Mouse (Mus musculus) T-helper 2 cell (primary cell): ENCODE results near the gene Scarb2.

Experiments
- in situ Hi-C: fragments of 300-600 bp; cut with MboI, MseI; formaldehyde crosslinking; loops from one replicate; pipeline ENCODE4 v1.15.1; 2025; ENCODE audit warnings: high pct_unique_total_duplicates

Gene Scarb2

DNA sequence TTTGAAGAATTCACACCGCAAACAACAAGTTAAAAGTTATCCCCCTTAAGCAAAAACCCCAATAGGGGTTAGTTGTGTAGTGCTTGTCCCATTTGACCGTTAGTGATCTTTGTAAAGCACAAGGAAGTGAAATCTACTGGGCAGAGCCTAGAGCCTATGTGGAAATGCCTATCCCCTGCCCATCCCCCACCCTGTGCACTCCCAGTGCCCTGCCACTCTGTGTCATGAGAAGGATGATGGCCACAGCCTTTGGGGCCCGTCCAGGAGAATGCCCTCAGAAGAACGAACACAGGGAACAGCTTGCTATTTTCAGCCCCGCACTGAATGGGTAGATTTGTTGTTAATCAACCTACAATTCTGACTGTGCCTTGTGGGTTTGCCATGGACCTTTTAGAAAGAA lies 65.1 kb downstream of the Scarb2 start:
- in situ Hi-C loops: no loop called here

DNA sequence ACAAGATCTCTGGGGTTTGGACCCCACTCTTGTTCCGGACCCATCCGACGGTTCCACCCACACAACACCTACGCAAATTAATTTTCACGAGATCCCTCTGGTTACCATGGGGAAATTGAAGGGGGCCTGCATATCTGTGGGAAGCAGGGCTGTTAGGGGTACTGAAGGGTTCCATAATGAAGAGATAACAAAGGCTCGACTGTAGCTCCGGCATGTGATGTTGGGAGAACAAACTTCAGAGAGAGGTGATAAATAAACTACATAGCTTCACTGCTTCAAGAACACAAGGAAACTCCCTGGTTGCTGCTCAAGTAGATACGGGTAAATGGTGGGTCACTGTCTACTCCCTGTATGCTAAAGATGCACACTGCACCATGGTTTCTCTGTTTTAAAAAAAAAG lies 68.1 kb downstream of the Scarb2 start:
- in situ Hi-C loops: loop anchor here (10.0 kb wide), 1 partner anchor 374 kb away; no protein-coding TSS in a partner anchor

DNA sequence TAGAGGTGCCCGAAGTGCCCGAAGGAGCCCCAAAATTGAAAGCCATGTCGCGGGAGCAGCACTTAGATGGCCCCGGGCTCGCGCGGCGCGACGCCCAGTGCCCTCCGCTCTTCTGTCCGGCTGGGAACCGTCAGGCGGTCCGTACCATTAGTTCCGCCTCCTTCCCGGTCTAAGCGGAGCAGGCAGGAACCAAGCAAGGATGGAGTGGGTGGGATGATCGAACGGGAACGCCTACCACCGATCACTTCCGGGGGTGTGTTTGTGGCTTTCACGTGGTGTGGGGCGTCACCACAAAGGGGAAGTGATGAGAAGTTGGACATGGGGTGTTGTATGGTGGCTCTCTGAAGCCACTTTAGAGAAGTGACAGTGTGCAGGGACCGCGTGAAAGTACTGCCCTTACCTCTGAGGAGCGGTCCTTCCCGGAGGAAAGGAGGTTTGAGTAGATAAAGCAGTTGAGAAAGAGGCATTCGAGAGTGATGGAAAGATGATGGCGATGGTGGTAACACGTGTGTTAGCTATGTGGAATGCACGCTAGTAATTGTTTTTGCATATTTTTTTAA lies 71.5 kb downstream of the Scarb2 start, which contains the start of gene Nup54:
Gene Nup54 (minus strand): TSS at position 195 of the 560 bp plus-strand sequence.
- in situ Hi-C loops: loop anchor here (10.0 kb wide), 1 partner anchor 370 kb away; no protein-coding TSS in a partner anchor

DNA sequence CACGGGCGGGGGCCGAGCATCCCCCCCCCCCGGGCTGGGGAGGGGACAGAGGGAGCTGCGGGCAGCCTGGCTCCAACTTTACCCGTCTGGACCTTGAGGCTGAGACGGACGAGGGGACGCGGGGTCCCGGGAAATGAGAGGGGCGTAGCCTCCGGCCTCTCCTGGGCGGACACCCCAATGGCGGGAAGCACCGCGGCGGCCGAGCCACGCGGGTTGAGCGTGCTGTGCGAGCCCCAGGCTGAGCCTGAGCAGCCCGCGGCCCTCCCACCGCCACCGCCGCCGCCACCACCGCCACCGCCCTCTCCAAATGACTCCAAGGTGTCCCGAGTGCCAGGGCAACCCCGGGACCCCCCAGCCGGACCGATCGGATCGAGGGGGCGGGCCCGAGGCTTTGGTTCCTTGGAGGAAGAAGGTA lies 72.1 kb downstream of the Scarb2 start:
- in situ Hi-C loops: loop anchor here (5.0 to 10.0 kb wide), 2 partner anchors 73 to 370 kb away; partner anchors contain the start of gene Scarb2

DNA sequence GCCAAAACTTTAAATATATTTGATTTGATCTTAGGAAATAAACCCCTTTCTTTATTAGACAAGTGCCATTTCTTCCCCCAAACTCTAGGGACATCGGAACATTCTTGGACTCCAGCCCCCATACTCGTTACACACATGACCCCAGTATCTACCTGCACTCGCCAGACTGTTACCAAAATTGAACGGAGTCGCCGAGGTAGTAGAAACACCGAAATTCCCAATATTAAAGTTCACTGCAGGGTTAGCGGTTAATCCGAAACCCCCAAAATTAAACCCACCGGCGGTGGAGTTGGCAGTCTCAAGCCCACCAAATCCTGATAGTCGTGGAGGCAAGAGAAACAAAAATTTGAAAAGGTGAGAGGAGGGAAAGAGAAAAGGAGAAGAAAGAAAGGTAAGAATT lies 72.6 kb downstream of the Scarb2 start:
- in situ Hi-C loops: loop anchor here (5.0 to 10.0 kb wide), 2 partner anchors 73 to 369 kb away; partner anchors contain the start of gene Scarb2

DNA sequence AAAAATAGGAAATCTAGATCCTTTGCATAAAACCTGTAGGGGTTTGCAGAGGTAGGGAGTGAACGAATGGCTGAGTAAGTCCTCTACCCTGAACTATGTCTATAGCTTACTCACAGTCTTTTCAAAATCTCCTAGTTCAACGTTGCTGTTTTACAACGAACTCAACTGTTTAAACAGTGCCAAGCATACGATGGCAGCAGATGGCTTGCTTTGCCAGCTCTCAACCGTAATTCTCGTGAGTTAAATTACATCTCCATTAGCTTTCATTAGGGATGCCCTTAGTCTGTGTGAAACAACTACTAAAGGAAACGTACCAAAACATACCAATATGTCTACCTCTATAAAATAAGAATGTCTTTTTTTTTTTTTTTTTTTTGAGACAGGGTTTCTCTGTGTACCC lies 75.0 kb downstream of the Scarb2 start:
- in situ Hi-C loops: loop anchor here (5.0 to 10.0 kb wide), 2 partner anchors 76 to 367 kb away; partner anchors contain the start of gene Scarb2

DNA sequence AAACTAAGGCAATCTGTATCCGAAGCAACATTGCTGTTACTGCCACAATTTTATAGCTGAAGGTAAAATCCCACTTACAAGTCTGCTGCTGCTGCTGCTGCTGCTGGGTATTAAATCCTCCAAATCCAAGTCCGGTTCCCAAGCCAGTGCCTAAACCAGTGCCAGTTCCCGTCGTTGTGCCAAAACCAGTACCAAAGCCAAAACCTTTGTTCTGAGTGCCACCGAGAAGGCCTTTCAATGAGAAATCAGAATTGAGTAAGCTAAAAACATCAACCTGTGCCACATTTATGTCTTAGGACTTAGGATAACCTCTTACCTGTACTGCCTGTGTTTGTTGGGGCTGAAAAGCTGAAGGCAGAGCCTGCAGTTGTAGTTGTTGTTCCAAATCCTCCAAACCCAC lies 75.9 kb downstream of the Scarb2 start:
- in situ Hi-C loops: loop anchor here (5.0 to 10.0 kb wide), 2 partner anchors 77 to 366 kb away; partner anchors contain the start of gene Scarb2

DNA sequence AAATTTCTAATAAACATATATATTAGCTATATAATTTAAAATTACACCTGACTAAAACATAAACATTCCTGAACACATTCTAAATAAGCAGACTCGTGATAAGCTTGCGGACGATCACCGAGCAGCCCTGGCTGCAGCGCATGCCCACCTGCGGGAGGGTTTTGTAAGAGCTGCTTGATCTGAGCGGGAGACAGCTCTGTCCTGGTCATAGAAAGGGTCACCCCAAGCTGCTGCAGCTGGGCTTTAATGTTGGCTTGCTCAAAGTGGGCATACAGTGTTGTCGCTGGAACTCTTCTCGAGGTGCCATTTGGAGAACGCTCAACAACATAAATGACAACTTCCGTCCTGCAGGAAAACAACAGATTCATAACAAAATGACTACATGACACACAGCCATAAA lies 82.5 kb downstream of the Scarb2 start:
- in situ Hi-C loops: no loop called here

DNA sequence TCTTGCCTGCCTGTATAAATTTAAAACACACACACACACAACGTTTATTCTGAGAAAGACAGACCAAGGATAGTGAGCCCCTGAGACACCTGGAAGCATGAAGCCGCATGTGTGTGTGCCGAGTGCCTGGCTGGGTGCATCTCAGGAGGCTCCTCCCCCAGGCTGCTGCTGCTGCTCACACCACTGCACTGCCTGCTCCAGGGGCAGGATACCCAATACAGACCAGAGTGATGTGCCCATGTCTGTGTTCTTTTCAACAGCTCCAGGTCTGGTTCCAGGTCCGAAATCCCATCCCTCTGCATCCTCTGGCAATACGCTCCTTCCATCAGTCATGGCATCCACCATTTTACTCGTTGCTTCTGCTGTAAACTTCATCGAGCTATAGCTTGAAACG lies 92.7 kb downstream of the Scarb2 start:
- in situ Hi-C loops: no loop called here

DNA sequence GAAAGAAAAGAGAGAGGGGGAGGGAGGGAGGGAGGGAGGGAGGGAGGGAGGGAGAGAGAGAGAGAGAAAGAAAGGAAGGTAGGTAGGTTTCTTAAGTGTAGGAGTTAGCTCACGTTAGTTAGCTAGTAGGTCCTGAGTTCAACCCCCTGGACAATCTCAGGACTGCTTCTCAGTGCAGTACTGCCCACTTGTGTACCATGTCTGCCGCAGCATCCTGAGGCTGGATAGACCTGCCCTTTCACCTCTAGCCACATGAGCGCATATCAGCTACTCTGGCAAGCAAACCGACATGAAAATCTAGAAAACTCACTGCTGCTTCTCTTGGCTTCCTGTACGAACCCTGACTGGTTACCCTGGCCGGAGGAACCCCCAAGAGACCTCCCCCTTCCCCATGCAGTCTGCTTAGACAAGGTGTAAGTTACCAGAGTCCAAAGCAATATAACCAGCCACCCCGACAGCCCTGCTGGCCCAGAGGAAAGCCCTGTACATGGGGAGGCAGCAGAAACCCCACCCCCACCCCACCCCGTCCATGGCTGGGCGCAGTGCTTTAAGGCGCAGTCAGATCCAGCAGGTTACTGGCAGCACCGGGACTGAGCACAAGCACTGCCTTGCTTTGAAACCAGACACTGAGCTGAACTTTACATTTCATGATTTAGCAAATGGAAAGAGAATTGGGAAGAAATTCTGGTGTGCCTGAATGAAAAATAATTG lies 93.2 kb downstream of the Scarb2 start:
- in situ Hi-C loops: no loop called here

DNA sequence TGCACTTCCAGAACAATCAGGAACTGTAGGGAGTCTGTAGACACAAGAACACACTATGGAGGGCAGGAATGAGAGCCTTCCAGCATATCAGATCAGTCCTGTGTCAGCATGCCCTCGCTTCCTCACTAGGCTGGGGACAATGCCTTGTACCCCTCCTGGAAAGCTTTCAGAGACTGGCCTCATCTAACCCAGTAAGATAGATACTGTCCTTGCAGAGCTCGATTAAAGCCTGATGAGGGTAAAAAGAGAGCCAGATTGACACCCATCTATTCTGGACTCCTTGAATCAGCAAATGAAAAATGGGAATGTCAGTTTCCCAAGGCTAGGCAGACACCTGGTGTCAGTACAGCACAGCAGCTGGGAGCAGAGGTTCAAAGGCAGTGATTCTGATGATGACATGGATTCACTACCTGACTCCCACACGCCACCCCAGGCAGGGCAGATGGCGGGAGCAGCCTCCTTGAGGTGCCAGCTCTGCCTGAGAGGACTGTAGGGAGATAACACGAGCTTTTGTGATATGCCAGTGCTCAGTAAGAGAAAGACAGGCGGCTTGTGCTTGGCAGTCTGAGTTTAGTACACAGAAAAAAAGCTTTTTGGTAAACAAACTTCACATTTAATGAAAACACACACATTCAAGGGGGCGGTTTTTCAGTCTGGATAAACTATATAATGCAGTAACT lies 95.0 kb downstream of the Scarb2 start:
- in situ Hi-C loops: no loop called here

DNA sequence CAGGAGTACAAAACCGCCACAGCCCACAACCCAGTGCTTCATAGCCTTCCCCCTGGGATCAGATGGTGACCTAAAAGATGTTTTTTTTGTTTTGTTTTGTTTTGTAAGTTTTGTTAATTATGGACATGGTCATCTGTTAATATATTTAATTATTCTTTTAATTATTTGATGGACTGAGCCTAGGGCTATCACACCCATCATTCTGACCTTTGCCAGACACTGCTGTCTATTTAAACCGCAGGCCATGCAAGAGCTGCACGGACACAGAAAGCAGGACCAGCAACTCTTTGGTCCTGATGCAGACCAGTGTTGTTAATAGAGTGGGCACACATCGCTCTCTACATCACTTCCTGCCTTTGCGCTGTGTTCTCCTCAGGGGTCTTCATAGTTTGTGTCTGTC lies 96.1 kb downstream of the Scarb2 start:
- in situ Hi-C loops: no loop called here

DNA sequence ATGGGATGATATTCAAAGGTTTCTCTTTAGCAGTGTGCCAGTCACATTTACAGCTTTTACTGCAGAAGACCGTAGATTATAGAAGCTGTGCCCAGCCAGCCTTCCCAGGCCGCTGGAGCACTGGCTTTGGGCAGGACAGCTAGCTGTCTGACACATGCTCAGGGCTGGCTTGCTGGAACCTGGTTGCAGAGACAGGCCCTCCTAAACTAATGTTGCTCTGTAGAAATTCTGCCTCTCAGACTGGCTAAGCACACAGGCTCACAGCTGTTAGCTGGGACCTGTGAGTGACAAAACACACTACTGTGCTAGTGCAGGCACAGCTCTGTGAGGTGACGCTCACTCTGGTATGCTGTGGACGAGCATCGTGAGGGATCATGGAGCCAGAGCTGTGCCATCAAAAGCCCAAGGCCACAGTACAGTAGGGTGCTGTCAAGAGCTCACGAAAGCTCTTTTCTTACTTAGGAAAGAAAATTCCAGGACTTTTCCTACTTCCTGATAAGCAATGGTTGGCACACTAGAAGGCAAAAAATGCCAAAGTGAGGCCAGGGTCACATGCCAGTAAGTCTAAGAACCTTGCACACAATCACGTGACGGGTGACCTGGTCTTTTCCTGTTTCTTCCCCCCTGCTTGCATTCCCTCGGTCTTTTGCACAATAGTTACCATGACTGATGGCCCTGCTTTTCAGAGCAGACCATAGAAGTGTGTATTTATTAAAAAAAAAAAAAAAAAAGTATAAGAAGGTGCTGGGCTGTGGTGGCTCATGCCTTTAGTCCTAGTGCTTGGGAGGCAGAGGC lies 97.1 kb downstream of the Scarb2 start:
- in situ Hi-C loops: loop anchor here (10.0 kb wide), 1 partner anchor 795 kb away; no protein-coding TSS in a partner anchor

DNA sequence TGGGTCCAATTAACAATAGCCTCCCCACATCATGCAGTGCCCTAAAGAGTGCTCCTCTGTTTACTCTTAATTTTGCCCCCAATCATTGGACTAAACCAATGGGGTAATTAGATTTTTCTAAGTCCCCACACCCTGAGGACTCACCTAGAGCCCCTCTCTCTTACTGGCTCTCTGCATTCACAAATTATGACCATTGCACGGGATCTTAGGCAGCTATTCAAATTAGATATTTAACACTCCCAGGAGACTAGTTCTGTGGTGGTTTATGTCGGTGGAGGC lies 102.3 kb downstream of the Scarb2 start:
- in situ Hi-C loops: loop anchor here (10.0 kb wide), 1 partner anchor 790 kb away; no protein-coding TSS in a partner anchor

DNA sequence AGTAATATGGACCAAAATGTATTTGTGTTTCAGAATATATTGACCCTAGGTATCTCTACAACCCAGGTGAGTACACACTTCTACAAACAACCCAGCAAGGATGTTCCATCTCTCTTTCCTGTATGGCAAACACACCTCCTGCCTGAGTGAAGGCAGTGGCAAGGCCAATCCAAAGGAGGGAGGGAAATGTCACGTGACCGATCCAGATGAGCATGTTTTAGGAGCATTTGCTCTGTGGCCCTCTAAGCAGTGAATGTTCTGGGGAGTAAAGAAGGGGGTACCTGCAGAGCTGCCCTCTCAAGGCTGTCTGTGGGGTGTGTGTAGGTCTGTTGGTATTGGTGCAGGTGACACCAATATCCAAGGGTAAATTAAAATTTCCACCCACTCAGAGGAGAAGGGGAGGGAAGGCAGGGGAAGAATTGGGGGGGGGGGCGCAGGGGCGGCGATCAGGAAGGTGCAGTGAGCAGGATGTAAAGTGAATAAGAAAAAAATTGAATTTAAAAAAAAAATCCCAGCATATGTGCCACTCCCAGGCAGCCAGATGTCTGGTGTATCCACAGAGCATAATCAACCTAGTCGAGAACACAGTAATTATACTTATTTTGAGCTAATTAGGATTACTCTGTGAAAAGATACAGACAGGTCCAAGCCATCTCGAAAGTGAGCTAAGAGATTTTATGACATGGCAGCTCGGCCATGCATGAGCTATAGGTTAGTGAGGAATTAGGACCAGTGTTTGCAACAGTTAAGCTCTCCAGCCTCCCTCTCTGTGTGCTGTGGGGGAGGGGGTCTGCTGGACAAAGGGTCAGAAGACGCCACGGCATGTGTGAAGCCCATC lies 102.9 kb downstream of the Scarb2 start:
- in situ Hi-C loops: loop anchor here (10.0 kb wide), 1 partner anchor 789 kb away; no protein-coding TSS in a partner anchor

DNA sequence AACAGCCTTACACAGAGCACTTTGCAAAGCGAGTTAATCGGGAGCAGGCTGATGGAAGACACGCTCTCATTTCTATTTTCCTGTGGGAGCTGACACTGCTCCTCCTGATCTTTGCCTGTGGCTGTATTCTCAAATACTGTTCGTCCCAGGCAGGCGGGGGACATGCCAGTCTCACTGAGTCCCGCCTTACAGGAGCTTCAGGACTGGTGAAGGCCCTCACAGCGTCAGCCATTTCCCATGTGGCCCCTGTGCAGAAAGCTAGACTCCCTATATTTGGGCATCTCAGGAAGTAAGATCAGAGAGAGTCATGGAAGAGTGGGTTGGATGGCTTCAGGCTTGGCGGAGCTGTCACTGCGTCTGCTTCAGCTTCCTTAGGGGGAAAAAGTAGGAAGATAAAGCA lies 103.8 kb downstream of the Scarb2 start:
- in situ Hi-C loops: loop anchor here (10.0 kb wide), 1 partner anchor 788 kb away; no protein-coding TSS in a partner anchor

DNA sequence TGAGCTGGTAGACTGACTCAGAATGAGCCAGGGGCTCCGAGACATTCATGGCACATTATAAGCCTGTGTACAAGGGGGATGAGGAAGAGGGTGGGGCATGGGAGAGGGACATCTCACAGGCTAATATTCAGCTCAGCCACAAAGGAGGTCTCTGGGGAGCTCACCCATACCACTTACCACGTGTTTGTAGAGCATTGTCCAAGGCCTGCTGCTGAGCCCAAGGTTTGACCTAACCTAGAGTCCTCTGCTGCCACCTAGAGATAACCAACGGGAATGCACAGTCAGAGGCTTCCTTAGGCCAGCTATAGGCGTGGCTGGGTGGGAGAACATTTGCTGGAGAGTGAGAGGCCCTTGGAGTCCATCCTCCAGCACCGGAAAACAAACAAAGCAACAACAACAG lies 108.5 kb downstream of the Scarb2 start:
- in situ Hi-C loops: no loop called here

DNA sequence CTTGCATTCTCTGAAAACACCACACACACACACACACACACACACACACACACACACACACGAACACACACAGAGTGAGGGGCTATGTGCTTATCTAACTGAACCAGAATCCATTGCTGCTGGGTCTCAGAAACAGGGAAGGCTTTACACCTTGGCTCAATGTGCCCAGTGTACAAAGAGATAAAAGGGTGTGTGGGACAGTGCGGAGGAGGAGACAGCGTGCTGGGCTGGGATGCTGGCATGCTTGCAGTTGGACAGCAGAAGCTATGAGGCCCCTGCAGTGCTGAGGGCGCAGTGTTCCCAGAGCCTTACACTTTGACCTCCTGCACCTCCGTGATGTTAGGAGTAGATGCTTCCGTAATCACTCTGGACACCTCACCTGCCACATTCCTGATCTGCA lies 110.2 kb downstream of the Scarb2 start:
- in situ Hi-C loops: no loop called here

DNA sequence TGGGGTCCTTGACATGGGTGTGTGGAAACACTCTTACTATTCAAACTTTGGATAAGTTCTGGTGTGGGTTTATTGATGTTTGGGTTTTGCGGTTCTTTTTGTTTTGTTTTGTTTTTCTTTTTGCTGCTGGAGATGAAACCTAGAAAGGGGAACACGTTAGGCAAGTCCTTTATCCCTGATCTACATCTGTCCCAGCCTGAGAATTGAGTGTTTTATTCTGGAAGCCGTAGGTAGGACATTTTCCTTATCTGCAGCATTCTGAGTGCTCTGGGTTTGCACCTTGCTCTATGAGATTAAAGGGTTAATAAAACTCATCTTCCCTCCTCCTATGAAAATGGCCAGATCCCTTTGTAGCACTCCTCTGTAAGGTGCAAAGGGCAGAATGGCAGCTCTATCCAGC lies 110.9 kb downstream of the Scarb2 start:
- in situ Hi-C loops: no loop called here

DNA sequence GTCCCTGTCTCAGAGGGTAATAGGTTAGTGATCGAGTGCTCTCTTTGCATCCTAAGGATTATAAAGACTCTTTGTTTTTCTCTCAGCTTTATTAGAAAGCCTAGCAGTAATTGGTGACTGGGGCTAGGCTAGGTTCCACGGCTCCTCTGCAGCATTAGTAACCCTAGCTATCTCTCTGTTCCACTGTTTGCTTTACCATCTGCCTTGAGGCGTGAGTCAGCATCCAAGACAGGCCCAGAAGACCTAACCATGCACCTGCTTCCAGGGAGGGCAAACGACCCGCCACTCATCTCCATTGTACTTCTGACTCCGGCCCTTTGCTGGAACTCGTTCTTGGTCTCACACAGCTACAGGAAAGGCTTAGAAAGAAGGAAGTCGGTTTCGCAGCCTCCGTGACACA lies 112.8 kb downstream of the Scarb2 start:
- in situ Hi-C loops: no loop called here

DNA sequence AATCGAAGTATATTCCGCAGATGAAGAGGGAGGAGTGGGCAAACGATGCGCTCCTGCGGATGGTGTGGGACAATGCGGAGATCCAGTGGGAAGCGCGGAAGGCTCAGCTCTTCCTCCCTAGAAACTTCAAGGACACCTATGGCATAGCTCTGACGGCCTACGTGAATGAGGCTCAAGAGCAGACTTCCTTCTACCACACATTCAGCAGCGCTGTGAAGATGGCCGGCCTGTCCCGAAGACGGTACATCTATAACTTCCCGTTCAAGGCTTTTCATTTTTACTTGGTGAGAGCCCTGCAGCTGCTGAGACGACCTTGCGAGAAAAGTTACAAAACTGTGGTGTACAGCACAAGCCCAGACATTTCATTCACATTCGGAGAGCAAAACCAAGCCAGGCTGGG lies 114.1 kb downstream of the Scarb2 start:
- in situ Hi-C loops: no loop called here
